Mouse (Mus musculus): ENCODE results near the gene Ssxb9. TPM values are rescaled to one million over a fixed set of nuclear protein-coding genes. Genes with fewer than 3 reads are reported as not detected.
"Not testable (repeated sequence)": the region's sequence is repeated elsewhere in the genome, so short reads cannot be mapped to it uniquely, and the experiment has no call there.

The Ssxb9 gene
- polyA plus RNA-seq (2016; fragmentation: Nextera tagmentation; extraction: Ambion mirVana), result not detected in 2 replicates

DNA sequence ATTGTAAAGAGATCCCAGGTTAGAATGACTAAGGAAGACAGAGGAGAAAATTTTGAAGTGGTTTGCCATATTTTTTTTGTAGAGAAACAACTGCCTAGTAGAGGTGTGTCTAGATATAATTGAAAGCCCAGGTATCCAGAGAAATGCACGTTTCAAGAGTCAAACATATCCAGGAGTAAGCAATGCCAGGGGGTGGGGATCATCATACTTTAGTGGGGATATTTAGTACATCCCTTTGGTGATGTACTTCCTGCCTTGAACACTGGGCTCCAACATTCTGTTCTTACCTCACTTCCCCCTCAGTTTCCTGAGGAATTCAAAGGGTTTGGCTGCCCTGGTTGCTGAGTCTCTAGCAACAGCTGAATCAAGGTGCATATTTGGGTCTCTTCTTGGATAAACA lies at the start of gene Ssxb9:
Gene Ssxb9, plus strand, starts transcription at position 301 of the 400 bp plus-strand sequence.
- DNase-seq (ENCODE audit: low spot score); H3K27me3 ChIP-seq (ENCODE audit: insufficient read depth, poor library complexity, severe bottlenecking); H3K27ac ChIP-seq; H3K4me3 ChIP-seq; H3K36me3 ChIP-seq; H3K4me1 ChIP-seq (replicated peaks): not testable (repeated sequence)
- H3K9me3 ChIP-seq, result peaks cover 12% of the 10 kb centered on the region
- WGBS, result 23% methylated on average over 1 of the region's 1 CpGs

- Histone ChIP-seq H3K9me3 (peaks cover 26% of the 10 kb centered on the region), H3K27me3 (ENCODE audit: insufficient read depth, poor library complexity, severe bottlenecking) (no peaks in the 10 kb centered on the region), H3K27ac (no peak within 1 kb of the TSS), H3K4me1 (replicated peaks) (no peaks in the 10 kb centered on the region), H3K4me3 (no peak within 1 kb of the TSS), H3K36me3 (no peaks in the 10 kb centered on the region)
- DNase-seq (ENCODE audit: low spot score), result no peak
- WGBS, result 71% methylated on average over 2 of the region's 2 CpGs
These were observed 39.7 kb upstream of the Ssxb9 start, which contains the start of gene Ssxb10 for GRCm38 (mm10) chrX:8327124-8327523. Gene Ssxb10, plus strand, starts transcription at chrX:8327424.

DNA sequence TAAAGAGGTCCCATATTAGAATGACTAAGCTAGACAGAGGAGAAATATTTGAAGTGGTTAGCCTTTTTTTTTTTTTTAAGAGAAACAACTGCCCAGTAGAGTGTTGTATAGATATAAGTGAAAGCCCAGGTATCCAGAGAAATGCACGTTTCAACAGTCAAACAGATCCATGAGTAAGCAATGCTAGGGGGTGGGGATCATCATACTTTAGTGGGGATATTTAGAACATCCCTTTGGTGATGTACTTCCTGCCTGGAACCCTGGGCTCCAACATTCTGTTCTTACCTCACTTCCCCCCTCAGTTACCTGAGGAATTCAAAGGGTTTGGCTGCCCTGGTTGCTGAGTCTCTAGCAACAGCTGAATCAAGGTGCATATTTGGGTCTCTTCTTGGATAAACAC lies 46.2 kb downstream of the Ssxb9 start, which contains the start of gene Ssxb1:
Gene Ssxb1, plus strand, starts transcription at position 301 of the 400 bp plus-strand sequence.
- H3K4me1 ChIP-seq (replicated peaks); H3K36me3 ChIP-seq; H3K4me3 ChIP-seq; H3K27ac ChIP-seq; H3K27me3 ChIP-seq (ENCODE audit: insufficient read depth, poor library complexity, severe bottlenecking); DNase-seq (ENCODE audit: low spot score); H3K9me3 ChIP-seq: not testable (repeated sequence)
- WGBS, result 30% methylated on average over 1 of the region's 1 CpGs

Other genes with a start within 250 kb of the Ssxb9 start
- gene Wdr13, start 234.1 kb upstream of the Ssxb9 start, polyA plus RNA-seq (2016; fragmentation: Nextera tagmentation; extraction: Ambion mirVana), result 25.8 and 26.7 TPM in 2 replicates
- 402 and 425 TPM in 2 replicates for gene Rbm3, start 221.1 kb upstream of the Ssxb9 start, polyA plus RNA-seq (2016; fragmentation: Nextera tagmentation; extraction: Ambion mirVana)
- gene Tbc1d25, start 190.8 kb upstream of the Ssxb9 start, polyA plus RNA-seq (2016; fragmentation: Nextera tagmentation; extraction: Ambion mirVana), result 10.0 and 12.1 TPM in 2 replicates
- gene Ebp, start 173.5 kb upstream of the Ssxb9 start, polyA plus RNA-seq (2016; fragmentation: Nextera tagmentation; extraction: Ambion mirVana), result 37.4 and 40.3 TPM in 2 replicates
- gene Porcn, start 160.5 kb upstream of the Ssxb9 start, polyA plus RNA-seq (2016; fragmentation: Nextera tagmentation; extraction: Ambion mirVana), result 15.1 and 22.6 TPM in 2 replicates
- gene Ftsj1, start 114.6 kb upstream of the Ssxb9 start, polyA plus RNA-seq (2016; fragmentation: Nextera tagmentation; extraction: Ambion mirVana), result 45.7 and 48.9 TPM in 2 replicates
- 4.7 and 6.1 TPM in 2 replicates for gene Slc38a5, start 95.8 kb upstream of the Ssxb9 start, polyA plus RNA-seq (2016; fragmentation: Nextera tagmentation; extraction: Ambion mirVana)
- not detected in 2 replicates for gene Ssxb10, start 39.6 kb upstream of the Ssxb9 start, polyA plus RNA-seq (2016; fragmentation: Nextera tagmentation; extraction: Ambion mirVana)
- not detected in 2 replicates for gene Ssxb1, start 46.3 kb downstream of the Ssxb9 start, polyA plus RNA-seq (2016; fragmentation: Nextera tagmentation; extraction: Ambion mirVana)
- gene Ssxb2, start 94.7 kb downstream of the Ssxb9 start, polyA plus RNA-seq (2016; fragmentation: Nextera tagmentation; extraction: Ambion mirVana), result not detected in 2 replicates
- not detected in 2 replicates for gene Gm14459, start 158.0 kb downstream of the Ssxb9 start, polyA plus RNA-seq (2016; fragmentation: Nextera tagmentation; extraction: Ambion mirVana)
- not detected in 2 replicates for gene Ssxb6, start 181.3 kb downstream of the Ssxb9 start, polyA plus RNA-seq (2016; fragmentation: Nextera tagmentation; extraction: Ambion mirVana)
- gene Ssxb3, start 224.8 kb downstream of the Ssxb9 start, polyA plus RNA-seq (2016; fragmentation: Nextera tagmentation; extraction: Ambion mirVana), result not detected in 2 replicates

Data from hindbrain, embryonic 10.5 days (tissue).